Mouse (Mus musculus): ENCODE measurements around the gene Gm28539.

Gene Gm28539

DNA sequence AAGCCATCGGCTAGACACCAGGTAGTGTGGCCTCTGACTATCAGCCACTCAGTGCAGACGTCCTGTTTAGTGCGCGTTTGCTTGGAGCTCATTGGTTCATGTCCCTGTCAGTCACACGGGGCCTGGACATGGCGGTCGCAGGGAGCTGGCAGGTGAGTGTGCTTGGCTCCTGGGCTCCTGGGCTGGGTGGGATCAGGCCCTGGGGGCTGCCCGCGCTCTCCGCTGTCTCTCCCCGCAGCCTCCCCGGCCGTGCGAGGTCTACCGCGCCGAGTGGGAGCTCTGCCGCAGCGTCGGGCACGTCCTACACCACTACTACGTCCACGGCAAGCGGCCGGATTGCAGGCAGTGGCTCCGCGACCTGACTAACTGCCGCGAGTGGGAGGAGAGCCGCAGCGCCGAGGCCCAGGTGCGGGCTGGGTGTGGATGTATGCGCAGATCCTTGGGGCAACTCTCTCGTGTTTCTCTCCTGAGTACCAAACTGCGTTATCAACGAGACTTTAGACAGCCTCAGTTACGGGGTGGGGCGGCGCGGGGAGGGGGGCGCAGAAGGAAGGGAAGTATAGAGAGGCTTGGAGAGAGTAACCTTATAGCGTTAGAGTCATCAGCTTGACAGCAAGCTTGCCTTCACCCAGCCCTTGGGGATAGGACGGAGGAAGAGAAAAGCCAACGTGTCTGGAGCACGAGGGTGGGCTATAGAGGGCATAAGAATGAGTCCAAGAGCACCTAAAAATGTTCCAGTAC lies at the start of gene Gm28539, which contains the start of gene 2510002D24Rik:
TSS of gene Gm28539 (plus strand) at position 117 of the 741 bp plus-strand sequence.
TSS of gene 2510002D24Rik (plus strand) at position 111 of the 741 bp plus-strand sequence.
- in situ Hi-C loops (cut with MboI; ENCODE audit: unreplicated experiment in 2 of 2), result no loop called here

DNA sequence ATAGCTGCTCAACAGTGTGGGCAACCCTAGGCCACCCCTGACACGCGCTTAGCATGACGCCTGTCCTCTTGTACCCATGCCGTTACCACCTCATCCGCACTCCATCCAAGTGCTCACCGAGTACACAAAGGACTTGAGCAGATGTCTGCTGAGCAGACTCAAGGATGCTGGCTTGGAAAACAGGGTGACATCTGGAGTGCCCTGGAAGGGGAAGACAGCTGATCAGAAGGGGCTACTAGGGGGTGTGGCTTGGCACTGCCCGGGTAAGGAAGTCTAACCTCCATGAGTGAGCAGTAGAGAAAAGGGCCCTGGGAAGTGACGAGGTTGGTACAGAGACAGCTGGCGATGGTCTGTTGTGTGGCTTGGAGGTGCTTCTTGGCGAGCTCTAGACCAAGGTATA lies 49.7 kb upstream of the Gm28539 start:
- in situ Hi-C loops (cut with MboI; ENCODE audit: unreplicated experiment in 2 of 2), result no loop called here

DNA sequence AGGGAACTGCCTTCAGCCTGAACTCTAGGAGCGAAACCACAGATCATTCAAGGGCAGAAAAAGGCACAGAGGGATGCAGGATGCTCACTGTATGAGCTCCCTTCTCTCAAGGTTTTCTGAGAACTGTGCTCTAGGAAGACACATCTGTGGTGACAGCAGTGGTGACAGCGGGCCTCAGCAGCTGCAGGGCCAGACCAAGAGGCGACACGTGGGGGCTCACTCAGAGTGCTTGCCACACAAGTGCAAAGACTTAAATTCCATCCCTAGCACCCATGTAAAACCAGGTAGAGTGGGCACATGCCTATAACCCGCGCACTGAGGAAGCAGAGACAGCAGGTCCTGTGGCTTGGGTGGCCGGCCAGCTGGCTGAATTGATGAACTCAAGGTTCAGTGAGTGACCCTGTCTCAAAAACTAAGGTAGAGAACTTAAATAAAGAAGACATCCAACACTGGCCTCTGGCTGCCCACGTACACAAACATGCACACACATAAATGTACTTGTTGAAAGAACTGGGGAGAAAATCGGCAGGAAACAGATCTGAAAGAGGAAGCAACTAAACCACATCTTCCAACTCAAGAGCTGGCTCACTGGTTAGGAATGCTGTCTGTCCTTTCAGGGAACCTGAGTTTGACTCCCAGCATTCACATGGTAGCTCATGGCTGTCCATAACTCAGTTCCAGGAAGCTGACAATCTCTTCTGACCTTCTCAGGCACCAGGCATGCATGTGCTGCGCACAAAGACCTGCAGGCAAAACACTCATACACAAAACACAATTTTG lies 47.6 kb upstream of the Gm28539 start:
- in situ Hi-C loops (cut with MboI; ENCODE audit: unreplicated experiment in 2 of 2), result no loop called here

DNA sequence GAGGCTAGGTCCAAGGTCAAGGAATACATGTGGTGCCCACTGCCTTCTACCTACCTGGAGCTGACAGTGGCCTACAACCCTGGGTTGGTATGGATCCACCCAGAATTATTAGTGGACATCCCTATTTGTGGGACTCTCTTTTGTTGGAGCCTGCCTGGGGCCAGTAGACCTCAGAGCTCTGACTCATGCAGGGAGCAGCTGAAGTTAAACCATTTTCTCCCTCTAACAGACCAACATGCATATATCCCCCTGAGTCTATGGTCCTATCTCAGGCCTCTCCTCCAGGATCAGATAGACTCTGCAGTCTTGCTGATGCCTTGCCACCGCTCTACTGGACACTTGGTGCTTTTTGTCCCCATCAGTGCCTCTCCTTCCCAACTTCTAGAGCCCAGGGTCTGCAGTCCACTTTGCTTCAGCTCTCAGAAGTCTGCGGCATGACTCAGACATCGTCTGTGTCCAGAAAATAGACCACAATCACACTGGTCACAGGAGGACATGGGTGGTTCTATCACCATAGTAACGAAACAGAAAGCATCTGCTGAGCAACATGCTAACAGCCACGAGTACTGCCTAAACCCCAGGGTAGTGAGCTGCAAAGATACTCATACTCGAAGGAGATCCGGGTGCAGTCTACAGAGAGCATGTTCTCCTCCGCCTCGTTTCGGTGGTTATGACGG lies 41.0 kb upstream of the Gm28539 start:
- in situ Hi-C loops (cut with MboI; ENCODE audit: unreplicated experiment in 2 of 2), result loop anchor here (5.0 kb wide), 1 partner anchor 98 kb away; no protein-coding TSS in a partner anchor

DNA sequence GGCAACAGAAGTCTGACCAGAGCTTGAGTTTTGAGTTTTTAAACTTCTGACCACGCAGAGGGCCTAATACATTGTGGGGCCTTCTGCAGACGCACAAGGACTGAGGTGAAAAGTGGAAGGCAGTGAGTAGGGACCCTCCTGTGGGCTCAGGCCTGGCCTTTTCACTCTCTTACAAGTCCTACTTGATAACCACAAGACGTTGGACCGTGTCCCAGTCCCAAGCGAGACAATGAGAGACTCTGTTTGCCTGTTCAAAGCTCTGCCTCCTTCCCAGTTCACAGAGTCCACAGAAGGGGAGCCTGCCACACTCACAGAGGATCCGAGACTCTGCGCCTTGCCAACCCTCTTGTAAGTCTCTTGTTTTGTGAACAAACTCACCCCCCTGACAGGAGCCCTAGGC lies 39.7 kb upstream of the Gm28539 start:
- in situ Hi-C loops (cut with MboI; ENCODE audit: unreplicated experiment in 2 of 2), result loop anchor here (5.0 kb wide), 1 partner anchor 99 kb away; no protein-coding TSS in a partner anchor

DNA sequence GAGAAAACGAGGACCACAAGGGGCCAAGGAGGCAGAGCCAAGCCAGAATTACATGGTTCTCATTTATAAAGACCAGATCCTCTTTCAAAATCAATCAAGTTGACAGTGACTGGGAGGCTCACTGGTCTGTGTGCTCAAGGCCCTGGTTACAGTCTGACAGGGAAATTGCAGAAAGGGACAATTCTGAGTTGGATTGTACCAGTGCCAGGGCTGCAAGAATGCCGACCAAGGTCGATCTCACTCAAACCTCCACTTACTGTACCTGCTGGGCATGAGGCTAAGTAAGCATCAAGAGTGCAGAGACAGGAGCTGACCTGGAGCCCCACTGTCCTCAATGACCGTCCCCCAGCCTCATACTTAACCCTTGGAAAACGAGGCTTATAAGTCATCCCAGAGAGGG lies 38.2 kb upstream of the Gm28539 start:
- in situ Hi-C loops (cut with MboI; ENCODE audit: unreplicated experiment in 2 of 2), result loop anchor here (5.0 kb wide), 1 partner anchor 101 kb away; no protein-coding TSS in a partner anchor

DNA sequence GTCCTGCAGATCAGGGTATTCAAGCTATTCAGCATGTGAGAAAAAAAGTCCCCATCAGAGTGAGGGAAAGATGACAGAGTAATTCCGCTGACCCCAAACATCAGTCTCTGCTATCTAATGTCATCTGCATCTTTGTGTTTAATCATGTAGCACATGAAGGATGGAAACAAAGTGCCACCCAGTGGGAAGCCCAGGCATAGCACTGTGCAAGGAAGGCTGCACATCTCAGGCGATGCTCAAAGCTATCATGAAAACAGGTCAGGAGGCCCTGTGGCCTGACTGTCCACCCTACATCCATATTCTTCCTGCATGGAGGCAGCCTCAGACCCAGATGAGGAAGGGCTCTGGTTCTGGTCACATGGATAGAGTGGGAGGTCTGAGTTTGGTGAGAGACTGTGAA lies 37.5 kb upstream of the Gm28539 start:
- in situ Hi-C loops (cut with MboI; ENCODE audit: unreplicated experiment in 2 of 2), result loop anchor here (5.0 kb wide), 1 partner anchor 102 kb away; no protein-coding TSS in a partner anchor

DNA sequence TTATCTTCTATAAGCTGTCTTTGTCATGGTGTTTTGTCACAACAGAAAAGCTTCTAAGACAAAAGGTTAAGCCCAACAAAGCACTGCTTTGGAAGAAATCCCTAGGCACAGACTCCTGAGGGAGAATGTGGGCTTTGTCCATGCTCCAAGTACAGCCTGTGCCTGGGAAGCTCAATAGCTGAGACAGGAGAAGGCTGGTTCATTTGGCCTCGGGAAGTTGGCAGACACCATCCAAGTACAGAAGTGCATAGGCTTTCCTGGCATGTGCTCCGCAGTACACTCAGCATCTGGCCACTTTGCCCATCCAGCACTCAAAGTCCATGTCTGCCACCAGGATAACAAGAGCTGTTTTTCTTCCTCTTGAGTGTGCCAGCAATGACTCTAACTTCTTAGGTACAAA lies 30.6 kb upstream of the Gm28539 start:
- in situ Hi-C loops (cut with MboI; ENCODE audit: unreplicated experiment in 2 of 2), result no loop called here

DNA sequence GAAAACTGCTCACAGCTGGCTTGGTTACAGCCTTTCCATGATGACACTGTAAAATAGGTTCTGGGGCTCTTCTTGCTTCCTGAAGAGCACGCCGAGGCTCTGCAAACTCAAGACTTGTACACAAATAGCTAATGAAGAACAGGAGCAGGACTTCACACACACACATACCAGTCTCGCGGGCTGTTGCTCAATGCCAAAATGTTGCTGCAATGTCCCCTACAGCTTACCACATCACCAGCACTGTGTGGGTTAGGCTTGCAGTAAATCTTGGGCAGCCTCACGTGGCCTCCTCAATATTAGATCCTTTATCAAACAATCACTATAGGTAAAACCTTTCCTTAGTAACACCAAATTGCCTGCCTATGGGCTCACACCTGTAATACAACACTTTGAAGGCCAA lies 27.4 kb upstream of the Gm28539 start:
- in situ Hi-C loops (cut with MboI; ENCODE audit: unreplicated experiment in 2 of 2), result no loop called here

DNA sequence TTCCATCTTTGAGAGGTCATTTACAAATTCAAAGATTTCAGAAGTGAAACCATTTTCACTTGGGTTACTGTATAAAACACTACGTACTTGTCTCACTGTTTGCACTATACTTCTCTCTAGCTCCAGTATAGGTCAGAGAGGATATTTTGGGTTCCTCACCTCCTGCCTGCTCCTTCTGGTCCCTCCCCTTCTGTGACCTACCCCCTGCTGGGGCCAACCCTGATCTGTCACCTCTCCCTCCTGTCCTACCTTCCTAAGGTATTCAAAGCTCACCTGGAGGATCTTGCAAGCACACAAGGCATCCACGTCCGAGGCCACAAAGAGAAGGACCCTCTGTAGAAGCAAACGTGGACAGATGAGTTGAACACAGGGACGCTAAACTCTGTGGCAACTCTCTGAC lies 25.4 kb upstream of the Gm28539 start:
- in situ Hi-C loops (cut with MboI; ENCODE audit: unreplicated experiment in 2 of 2), result no loop called here

DNA sequence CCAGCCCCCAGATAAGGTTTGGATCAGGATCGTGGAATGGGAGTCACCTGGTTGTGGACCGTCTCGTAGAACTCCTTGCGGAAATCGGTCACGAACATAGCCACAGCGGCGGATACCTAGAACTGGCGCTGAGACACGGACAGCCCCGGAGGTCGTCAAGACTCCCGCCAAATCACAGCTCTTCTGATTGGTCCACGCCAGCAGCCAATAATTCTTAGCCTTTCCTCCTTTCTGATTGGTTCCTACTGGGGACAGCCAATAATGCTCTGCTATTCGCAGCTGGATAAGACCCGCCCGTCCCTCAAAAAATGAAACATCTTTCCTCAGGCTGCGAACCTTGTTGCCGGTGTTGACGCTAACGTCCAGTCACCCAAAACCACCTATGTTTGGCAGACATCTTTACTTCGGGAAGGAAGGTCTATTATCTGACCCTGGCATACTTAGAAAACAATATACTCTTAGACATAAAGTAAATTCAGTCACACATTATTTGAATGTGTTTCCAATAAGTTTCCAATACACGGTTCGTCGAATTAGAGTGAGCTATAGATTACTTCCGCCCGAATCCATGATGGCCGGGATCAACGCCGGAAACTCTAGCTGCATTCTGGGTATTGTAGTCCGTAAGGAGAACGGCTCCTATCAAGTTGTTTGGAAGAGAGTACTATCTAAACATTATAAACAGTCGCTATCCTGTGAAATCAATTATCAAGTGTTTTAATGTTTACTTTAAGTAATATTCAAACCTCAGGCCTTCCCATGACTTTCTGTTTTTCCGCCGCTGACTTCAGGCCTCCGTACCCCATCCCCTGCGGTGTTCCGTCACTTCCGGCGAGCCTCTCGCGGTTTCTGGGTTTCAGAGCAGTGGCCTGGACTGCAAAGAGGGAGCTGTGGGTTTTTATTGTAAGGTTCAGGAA lies 24.7 kb upstream of the Gm28539 start, which contains the start of the genes Ufd1 and Cdc45:
TSS of gene Ufd1 (plus strand) at position 312 of the 917 bp plus-strand sequence.
TSS of gene Cdc45 (minus strand) at position 520 of the 917 bp plus-strand sequence.
- in situ Hi-C loops (cut with MboI; ENCODE audit: unreplicated experiment in 2 of 2), result no loop called here

DNA sequence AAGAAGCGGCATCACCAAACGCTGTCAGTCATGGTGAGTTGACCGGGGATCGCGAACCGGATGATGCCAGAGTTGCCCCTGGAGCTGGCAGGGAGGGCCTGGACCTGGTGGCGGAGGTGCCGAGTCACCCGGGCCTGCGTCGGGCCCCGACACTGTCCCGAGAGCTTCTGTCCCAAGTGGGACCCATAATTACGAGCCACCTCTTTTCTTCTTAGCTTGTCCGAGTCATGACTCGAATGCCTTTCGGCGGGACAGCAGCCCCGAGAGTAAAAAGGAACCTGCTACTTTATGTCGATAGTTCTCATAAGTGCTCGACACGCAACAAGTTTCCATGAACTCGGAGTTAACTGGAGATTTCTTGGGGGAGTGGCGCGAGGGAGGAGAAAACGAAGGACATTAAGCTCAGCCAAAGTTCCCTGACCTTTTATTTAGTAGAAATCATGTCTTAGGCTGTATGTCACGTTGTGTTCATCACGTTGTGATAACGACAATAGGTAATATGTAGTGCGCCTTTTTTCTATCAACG lies 23.9 kb upstream of the Gm28539 start:
- in situ Hi-C loops (cut with MboI; ENCODE audit: unreplicated experiment in 2 of 2), result no loop called here

DNA sequence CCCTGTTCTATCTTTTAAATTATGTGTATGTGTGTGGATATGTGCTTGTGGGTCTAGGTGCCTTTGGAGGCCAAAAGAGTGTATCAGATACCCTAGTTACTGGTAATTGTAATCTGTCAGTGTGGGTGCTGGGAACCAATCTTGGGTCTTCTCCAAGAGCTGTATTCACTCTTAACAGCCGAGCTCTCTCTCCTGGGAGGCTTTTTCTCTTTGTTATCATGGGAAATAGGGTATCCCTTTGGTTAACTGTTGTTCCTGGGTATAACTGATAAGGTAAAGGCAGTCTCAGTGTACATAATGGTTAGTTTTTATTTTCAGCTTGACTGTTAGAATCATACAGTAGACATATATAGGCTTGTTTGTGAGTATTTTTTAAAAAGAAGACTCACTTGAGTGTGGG lies 14.0 kb upstream of the Gm28539 start:
- in situ Hi-C loops (cut with MboI; ENCODE audit: unreplicated experiment in 2 of 2), result no loop called here

DNA sequence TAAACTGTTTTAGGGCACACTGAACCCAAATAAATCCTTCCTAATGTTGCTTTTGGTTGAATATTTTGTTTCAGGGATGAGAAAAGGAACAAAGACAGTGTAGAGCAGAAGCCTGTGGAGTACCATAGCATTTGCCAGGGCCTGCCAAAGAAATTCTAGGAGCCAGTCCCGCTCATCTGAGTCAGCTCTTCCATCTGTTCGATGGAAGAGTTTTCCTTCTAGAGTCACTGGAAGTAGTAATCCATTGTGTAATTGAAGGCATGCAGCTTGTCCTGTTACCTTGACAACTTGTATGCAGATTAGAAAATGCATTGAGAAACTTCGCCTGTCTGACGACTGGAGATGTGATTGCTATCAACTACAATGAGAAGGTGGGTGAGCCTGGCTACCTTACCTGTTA lies 13.5 kb upstream of the Gm28539 start:
- in situ Hi-C loops (cut with MboI; ENCODE audit: unreplicated experiment in 2 of 2), result no loop called here

DNA sequence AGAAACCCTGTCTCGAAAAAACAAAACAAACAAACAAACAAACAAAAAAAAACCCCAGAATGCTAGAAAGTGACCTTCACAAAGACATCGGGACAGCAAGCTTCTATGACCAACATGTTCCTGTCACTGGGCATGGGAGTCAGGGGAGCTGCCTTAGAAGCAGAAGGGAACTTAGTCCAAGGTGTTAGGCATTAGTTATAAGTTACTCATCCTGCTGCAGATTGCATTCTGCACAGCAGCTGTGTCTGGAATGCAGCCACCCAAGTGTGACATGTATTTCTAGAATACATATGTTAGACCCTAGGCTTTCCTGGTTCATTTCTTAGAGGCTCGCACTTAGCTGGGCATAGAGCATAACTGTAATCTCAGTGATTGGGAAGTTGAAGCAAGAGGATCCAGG lies 7.8 kb upstream of the Gm28539 start:
- in situ Hi-C loops (cut with MboI; ENCODE audit: unreplicated experiment in 2 of 2), result no loop called here

DNA sequence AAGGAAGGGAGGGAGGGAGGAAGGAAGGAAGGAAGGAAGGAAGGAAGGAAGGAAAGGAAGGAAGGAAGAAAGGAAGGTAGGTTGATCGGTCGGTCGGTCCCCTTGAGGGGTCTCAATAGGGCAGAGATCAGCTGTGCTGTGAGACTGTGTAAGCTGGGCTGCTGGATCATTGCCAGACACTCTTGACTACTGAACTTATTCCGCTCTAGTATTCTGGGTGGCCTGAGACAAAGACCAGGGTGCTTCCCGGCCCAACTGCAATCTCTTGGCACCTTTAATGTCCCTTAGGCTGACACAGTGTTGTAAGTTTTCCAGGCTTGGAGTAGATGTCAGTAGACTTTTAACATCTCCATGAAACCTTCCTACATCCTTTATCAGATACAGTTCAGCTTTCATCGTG lies 7.3 kb upstream of the Gm28539 start:
- in situ Hi-C loops (cut with MboI; ENCODE audit: unreplicated experiment in 2 of 2), result no loop called here

DNA sequence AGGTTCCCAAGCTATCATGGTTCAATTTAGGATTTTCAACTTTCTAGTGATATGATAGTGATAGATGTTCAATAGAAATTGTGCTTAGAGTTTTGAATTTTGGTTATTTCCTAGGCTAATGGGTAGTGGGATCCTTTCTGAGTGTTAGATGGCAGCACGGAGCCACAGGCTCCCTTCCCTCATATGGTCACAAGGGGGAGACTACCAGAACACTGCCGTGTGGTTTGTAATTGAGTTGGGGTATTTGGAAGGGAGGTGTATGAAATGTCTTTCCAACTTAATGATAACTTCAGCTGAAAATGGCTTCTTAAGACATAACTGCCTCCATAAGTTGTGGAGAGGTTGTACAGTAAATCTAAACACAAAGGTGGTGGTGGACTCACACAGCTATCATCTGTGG lies 2.9 kb upstream of the Gm28539 start:
- in situ Hi-C loops (cut with MboI; ENCODE audit: unreplicated experiment in 2 of 2), result no loop called here

DNA sequence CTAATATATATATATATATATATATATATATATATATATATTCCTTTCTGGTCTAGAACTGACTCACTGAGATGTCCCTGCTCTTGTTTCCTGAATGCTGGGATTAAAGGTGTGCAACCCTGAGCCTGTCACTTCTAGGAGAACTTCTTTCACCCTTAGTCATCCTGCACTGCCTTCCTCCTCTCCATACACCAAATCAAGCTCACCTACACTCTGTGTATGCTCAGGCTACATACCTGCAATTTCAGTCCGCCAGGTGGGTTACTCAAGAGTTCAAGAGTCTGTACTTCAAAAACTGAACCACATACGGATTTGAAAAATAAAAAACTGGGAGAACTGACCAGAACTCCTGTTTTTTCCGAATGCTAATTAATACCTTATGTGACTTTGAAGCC lies 314 bp upstream of the Gm28539 start:
- in situ Hi-C loops (cut with MboI; ENCODE audit: unreplicated experiment in 2 of 2), result no loop called here

DNA sequence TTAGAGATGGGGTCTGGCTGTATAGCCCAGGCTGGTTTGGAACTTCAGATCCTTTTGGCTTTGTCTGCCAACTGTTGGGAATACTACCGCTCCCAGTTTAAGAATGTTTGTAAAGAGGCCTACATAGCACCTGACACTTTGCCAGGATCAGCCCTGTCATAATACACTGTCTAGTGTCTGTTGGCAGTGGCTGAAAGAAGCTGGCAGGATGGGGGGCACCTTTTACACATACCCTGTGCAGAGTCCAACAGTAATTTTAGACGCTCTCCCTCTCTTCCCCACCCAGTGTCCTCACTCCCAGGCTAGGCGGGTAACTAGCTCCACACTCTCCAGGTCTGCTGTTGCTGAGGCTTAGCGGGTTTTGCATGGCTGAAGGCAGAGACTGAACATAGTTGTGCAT lies 2.0 kb downstream of the Gm28539 start:
- in situ Hi-C loops (cut with MboI; ENCODE audit: unreplicated experiment in 2 of 2), result no loop called here

All from v-Abl transformed pro-B cells (cell line).